ENCODE assay signal across 8 mouse cellular contexts in genomic region chr3:67462578-67462977, GRCm38 (mm10). TPM values are rescaled to one million over a fixed set of nuclear protein-coding genes. Genes with fewer than 3 reads are reported as not detected.
A peak's percentile ranks its signal among the peaks of the same experiment; 100 is the strongest.
DNase-seq lines count a peak whose midpoint lies in the region; ATAC-seq lines count a peak whose summit lies in the region.

No protein-coding gene starts in this region.

- H3K27ac ChIP-seq in heart, embryonic 14.5 days (replicated peaks in 1 of 2; ENCODE audit: control insufficient read depth in 1 of 2, insufficient read depth in 1 of 2, low read depth in 2 of 2, low read length in 2 of 2): no peak overlapping the region
- H3K27ac ChIP-seq in brown adipose tissue, adult 24 weeks (replicated peaks; ENCODE audit: low read depth, low read length): no peak overlapping the region
- H3K27ac ChIP-seq in hindbrain, embryonic 13.5 days: peak overlapping the region; percentile 48; the same call in 1 of the 2 replicates
- H3K27ac ChIP-seq in midbrain, embryonic 13.5 days: 0 out of 2 replicates have a peak overlapping the region, but pooled peaks have one; percentile 35

- WGBS in heart, embryonic 14.5 days: 27% methylated on average over 10 of the region's 10 CpGs
- WGBS in hindbrain, embryonic 13.5 days: 51% methylated on average over 10 of the region's 10 CpGs
- WGBS in midbrain, embryonic 13.5 days: 54% methylated on average over 10 of the region's 10 CpGs

- ATAC-seq in heart, embryonic 14.5 days (ENCODE audit: insufficient number of reproducible peaks, insufficient read depth, low FRiP score, low read depth): no peak
- ATAC-seq in hindbrain, embryonic 13.5 days (ENCODE audit: low FRiP score): no peak
- ATAC-seq in midbrain, embryonic 13.5 days: no peak

- H3K27me3 ChIP-seq in heart, embryonic 14.5 days (ENCODE audit: control insufficient read depth, insufficient read depth, low read length): no peaks in the 10 kb centered on the region
- H3K27me3 ChIP-seq in hindbrain, embryonic 13.5 days: no peaks in the 10 kb centered on the region
- no peaks in the 10 kb centered on the region for H3K27me3 ChIP-seq in midbrain, embryonic 13.5 days

- peaks cover 47% of the 10 kb centered on the region for H3K36me3 ChIP-seq in heart, embryonic 14.5 days (ENCODE audit: control insufficient read depth, insufficient read depth, low read length)
- H3K36me3 ChIP-seq in hindbrain, embryonic 13.5 days: peaks cover 29% of the 10 kb centered on the region
- peaks cover 24% of the 10 kb centered on the region for H3K36me3 ChIP-seq in midbrain, embryonic 13.5 days

- H3K4me1 ChIP-seq in heart, embryonic 14.5 days (ENCODE audit: control insufficient read depth in 2 of 2, insufficient read depth in 2 of 2, low read length in 2 of 2): peaks cover 5 to 14% of the 10 kb centered on the region in 2 experiments; a peak in 3 of 4 replicates
- peaks cover 3% of the 10 kb centered on the region; the same call in 1 of the 2 replicates for H3K4me1 ChIP-seq in brown adipose tissue, adult 24 weeks (ENCODE audit: control insufficient read depth, insufficient read depth, insufficient read length, low read length)
- H3K4me1 ChIP-seq in hindbrain, embryonic 13.5 days (replicated peaks): peaks cover 27% of the 10 kb centered on the region
- H3K4me1 ChIP-seq in midbrain, embryonic 13.5 days (replicated peaks): peaks cover 39% of the 10 kb centered on the region

- no peaks in the 10 kb centered on the region for H3K9me3 ChIP-seq in heart, embryonic 14.5 days (ENCODE audit: control insufficient read depth, low read length)
- no peaks in the 10 kb centered on the region for H3K9me3 ChIP-seq in hindbrain, embryonic 13.5 days
- no peaks in the 10 kb centered on the region for H3K9me3 ChIP-seq in midbrain, embryonic 13.5 days

- peak overlapping the region; percentile 90 for H3K4me2 ChIP-seq in heart, embryonic 14.5 days (ENCODE audit: low read length)
- peak overlapping the region; percentile 86 for H3K4me2 ChIP-seq in hindbrain, embryonic 13.5 days
- peak overlapping the region; percentile 72 for H3K4me2 ChIP-seq in midbrain, embryonic 13.5 days (replicated peaks)

- H3K4me3 ChIP-seq in heart, embryonic 14.5 days (ENCODE audit: control insufficient read depth in 1 of 2, insufficient read depth in 1 of 2, low read depth in 1 of 2, low read length in 2 of 2): peak overlapping the region; percentile 27 to 76; a peak in 3 of 4 replicates
- H3K4me3 ChIP-seq in brown adipose tissue, adult 24 weeks (ENCODE audit: insufficient read depth, low read depth, low read length): peak overlapping the region; percentile 77
- H3K4me3 ChIP-seq in hindbrain, embryonic 13.5 days: peak overlapping the region; percentile 63
- peak overlapping the region; percentile 64 for H3K4me3 ChIP-seq in midbrain, embryonic 13.5 days (replicated peaks)

- peak overlapping the region; percentile 85 for H3K9ac ChIP-seq in heart, embryonic 14.5 days (ENCODE audit: low read length)
- H3K9ac ChIP-seq in hindbrain, embryonic 13.5 days: peak overlapping the region; percentile 86
- peak overlapping the region; percentile 74 for H3K9ac ChIP-seq in midbrain, embryonic 13.5 days (replicated peaks)

- no peak for DNase-seq in heart, adult 11 months
- DNase-seq in urinary bladder, postnatal 25 days (ENCODE audit: low spot score): no peak
- DNase-seq in right cerebral cortex, adult 18-20 months: no peak
- DNase-seq in layer of hippocampus, adult 9-11 months: no peak

RNA-seq across cellular contexts. Expression of gene Lxn, which starts 1.1 kb away (rescaled TPM):
- 79.8 and 96.9 TPM in 2 replicates for polyA plus RNA-seq in heart, embryonic 14.5 days (2014; fragmentation: Nextera tagmentation; extraction: Ambion mirVana)
- polyA plus RNA-seq in brown adipose tissue, adult 24 weeks (2012; ENCODE audit: insufficient read depth, insufficient read length, missing spikeins): 3.3 and 5.4 TPM in 2 replicates
- polyA plus RNA-seq in hindbrain, embryonic 13.5 days (2015; fragmentation: Nextera tagmentation; extraction: Ambion mirVana): 165 and 227 TPM in 2 replicates
- 159 and 186 TPM in 2 replicates for polyA plus RNA-seq in midbrain, embryonic 13.5 days (2015; fragmentation: Nextera tagmentation; extraction: Ambion mirVana)

RNA-seq across cellular contexts. Expression of gene Gfm1, which starts 32.7 kb away (rescaled TPM):
- 117 and 123 TPM in 2 replicates for polyA plus RNA-seq in heart, embryonic 14.5 days (2014; fragmentation: Nextera tagmentation; extraction: Ambion mirVana)
- 158 and 167 TPM in 2 replicates for polyA plus RNA-seq in brown adipose tissue, adult 24 weeks (2012; ENCODE audit: insufficient read depth, insufficient read length, missing spikeins)
- 29.4 and 34.1 TPM in 2 replicates for polyA plus RNA-seq in hindbrain, embryonic 13.5 days (2015; fragmentation: Nextera tagmentation; extraction: Ambion mirVana)
- 32.2 and 36.4 TPM in 2 replicates for polyA plus RNA-seq in midbrain, embryonic 13.5 days (2015; fragmentation: Nextera tagmentation; extraction: Ambion mirVana)

RNA-seq across cellular contexts. Expression of gene Rarres1, which starts 52.7 kb away (rescaled TPM):
- polyA plus RNA-seq in heart, embryonic 14.5 days (2014; fragmentation: Nextera tagmentation; extraction: Ambion mirVana): 1.5 and 1.7 TPM in 2 replicates
- 2.3 TPM in 1 of 2 replicates, not detected in the other for polyA plus RNA-seq in brown adipose tissue, adult 24 weeks (2012; ENCODE audit: insufficient read depth, insufficient read length, missing spikeins)
- polyA plus RNA-seq in hindbrain, embryonic 13.5 days (2015; fragmentation: Nextera tagmentation; extraction: Ambion mirVana): 1.3 TPM in 2 replicates
- polyA plus RNA-seq in midbrain, embryonic 13.5 days (2015; fragmentation: Nextera tagmentation; extraction: Ambion mirVana): 0.94 and 1.4 TPM in 2 replicates

Comparison
In these comparisons a context has a peak if more than half of its experiments do, and no peak if none do; other contexts are left out.
1. H3K27ac ChIP-seq: peak in hindbrain, embryonic 13.5 days (single experiment) and midbrain, embryonic 13.5 days (single experiment); none in heart, embryonic 14.5 days (0 of 2) and brown adipose tissue, adult 24 weeks (single experiment).
2. RNA of gene Lxn, which starts 1.1 kb away (polyA plus RNA-seq): 165 to 227 TPM in hindbrain, embryonic 13.5 days, 159 to 186 TPM in midbrain, embryonic 13.5 days and 79.8 to 96.9 TPM in heart, embryonic 14.5 days; 3.3 to 5.4 TPM in brown adipose tissue, adult 24 weeks; every median in the first group is over 10 times any median in the second.
3. Peak in every context shown above with its lines, with median percentiles within 50 percentile points of each other: H3K4me2 ChIP-seq, H3K4me3 ChIP-seq and H3K9ac ChIP-seq.